Mouse (Mus musculus) stomach, postnatal 0 days (tissue): ENCODE results near the gene Map2k6. TPM values are rescaled to one million over a fixed set of nuclear protein-coding genes. Genes with fewer than 3 reads are reported as not detected.

ENCODE experiments used
- ATAC-seq: fragments of 200-750 bp; cut with Nextera tagmentation; 2 replicates; pipeline ENCODE4 v1.8.0; 2017; ENCODE audit not compliant: low FRiP score, low TSS enrichment
- DNase-seq: peaks from one replicate; pipeline ENCODE4 v3.0.0-alpha.2; 2016; ENCODE audit warnings: low spot score
- H3K27ac ChIP-seq: fragments of 300-500 bp; sonication (generic); replicated peaks from 2 replicates; pipeline ENCODE4 v1.5.1; 2014; ENCODE audit warnings: mild to moderate bottlenecking, control low read depth
- H3K27me3 ChIP-seq: fragments of 300-500 bp; sonication (generic); 2 replicates; pipeline ENCODE4 v1.6.1; 2014; ENCODE audit warnings: low read length; ENCODE audit not compliant: control insufficient read depth, insufficient read depth
- H3K36me3 ChIP-seq: fragments of 300-500 bp; sonication (generic); 2 replicates; pipeline ENCODE4 v1.6.1; 2014; ENCODE audit warnings: low read length, mixed read lengths; ENCODE audit not compliant: control insufficient read depth, insufficient read depth
- H3K4me1 ChIP-seq: fragments of 300-500 bp; sonication (generic); replicated peaks from 2 replicates; pipeline ENCODE4 v1.6.1; 2014; ENCODE audit warnings: antibody characterized with exemption; ENCODE audit not compliant: control insufficient read depth, insufficient read depth
- H3K4me2 ChIP-seq: fragments of 300-500 bp; sonication (generic); replicated peaks from 2 replicates; pipeline ENCODE4 v1.6.1; 2014; ENCODE audit warnings: low read depth, mild to moderate bottlenecking, control low read depth, moderate library complexity
- H3K4me3 ChIP-seq: fragments of 300-500 bp; sonication (generic); 2 replicates; pipeline ENCODE4 v1.5.1; 2014; ENCODE audit warnings: low read depth, low read length, control low read depth
- H3K9ac ChIP-seq: fragments of 300-500 bp; sonication (generic); 2 replicates; pipeline ENCODE4 v1.6.1; 2014; ENCODE audit warnings: mild to moderate bottlenecking, low read length, control low read depth, mixed read lengths
- H3K9me3 ChIP-seq: fragments of 300-500 bp; sonication (generic); 2 replicates; pipeline ENCODE4 v1.6.1; 2016; ENCODE audit warnings: low read length; ENCODE audit not compliant: control insufficient read depth
- CTCF ChIP-seq: IDR thresholded peaks from 2 replicates; pipeline ENCODE4 v1.5.1; 2016; ENCODE audit warnings: antibody characterized with exemption, low read depth, mild to moderate bottlenecking, moderate library complexity
- EP300 ChIP-seq: optimal IDR thresholded peaks from 2 replicates; pipeline ENCODE3; 2016; ENCODE audit warnings: antibody characterized with exemption
- WGBS: fragments of 180-500 bp; shearing (Covaris S2); extraction: QIAGEN DNeasy Blood & Tissue Kit; methylation state at CpG from one replicate; pipeline ENCODE4 v1.1.7; 2014; 5-methylcytosine and 5-hydroxymethylcytosine counted together
- polyA plus RNA-seq: library from polyadenylated mRNA; unstranded; fragments of >200 nt; fragmentation: Nextera tagmentation; extraction: Ambion mirVana; gene quantifications from 2 replicates; pipeline ENCODE4 v1.2.1, GENCODE M21; 2015

Map2k6 gene
- polyA plus RNA-seq, 1 experiment from 2014 or later, result 6.0 TPM

GRCm38 (mm10) chr11:110572548-110572947 lies 173.6 kb downstream of the Map2k6 start:
- 49% methylated on average over 10 of the region's 10 CpGs for WGBS
- H3K4me2 ChIP-seq, result no peak overlapping the region
- DNase-seq (peak; percentile 55), ATAC-seq (no peak)
- no peak overlapping the region for H3K4me3 ChIP-seq
- no peaks in the 10 kb centered on the region for H3K36me3 ChIP-seq
- no peak overlapping the region for H3K9ac ChIP-seq
- H3K9me3 ChIP-seq, result no peaks in the 10 kb centered on the region
- H3K4me1 ChIP-seq, result no peaks in the 10 kb centered on the region
- no peaks in the 10 kb centered on the region for H3K27me3 ChIP-seq
- TF ChIP-seq EP300 (no peak), CTCF (peak; percentile 92)
- no peak overlapping the region for H3K27ac ChIP-seq

Other genes starting within 250 kb of the Map2k6 start
- 1.0 TPM in 2 replicates for gene Abca9, start 230.9 kb upstream of the Map2k6 start, polyA plus RNA-seq
- gene Abca6, start 147.3 kb upstream of the Map2k6 start, polyA plus RNA-seq, result 0.45 and 0.68 TPM in 2 replicates
- gene Abca5, start 61.4 kb upstream of the Map2k6 start, polyA plus RNA-seq, result 4.0 and 5.4 TPM in 2 replicates